Mouse (Mus musculus) neural tube, embryonic 14.5 days (tissue): Measurements from ENCODE around the gene Bcdin3d. TPM values are rescaled to one million over a fixed set of nuclear protein-coding genes. Genes with fewer than 3 reads are reported as not detected.

Experiments used
- ATAC-seq: fragments of 200-750 bp; cut with Nextera tagmentation; 2 replicates; pipeline ENCODE4 v1.8.0; 2017; ENCODE audit warnings: low read depth, mild to moderate bottlenecking, moderate TSS enrichment, moderate library complexity
- H3K27ac ChIP-seq: fragments of 300-500 bp; sonication (generic); 2 replicates; pipeline ENCODE4 v1.5.1; 2014; ENCODE audit warnings: low read depth, mild to moderate bottlenecking, control low read depth, low read length, moderate library complexity, mixed read lengths
- H3K27me3 ChIP-seq: fragments of 300-500 bp; sonication (generic); 2 replicates; pipeline ENCODE4 v1.6.1; 2014; ENCODE audit warnings: low read length; ENCODE audit not compliant: control insufficient read depth, insufficient read depth
- H3K36me3 ChIP-seq: fragments of 300-500 bp; sonication (generic); 2 replicates; pipeline ENCODE4 v1.6.1; 2014; ENCODE audit warnings: low read length, mixed read lengths; ENCODE audit not compliant: control insufficient read depth, insufficient read depth
- H3K4me1 ChIP-seq: fragments of 300-500 bp; sonication (generic); 2 replicates; pipeline ENCODE4 v1.6.1; 2014; ENCODE audit warnings: low read length; ENCODE audit not compliant: control insufficient read depth, insufficient read depth
- H3K4me2 ChIP-seq: fragments of 300-500 bp; sonication (generic); 2 replicates; pipeline ENCODE4 v1.6.1; 2014; ENCODE audit warnings: mild to moderate bottlenecking, low read depth, low read length, control low read depth
- H3K4me3 ChIP-seq: fragments of 300-500 bp; sonication (generic); 2 replicates; pipeline ENCODE4 v1.5.1; 2014; ENCODE audit warnings: low read depth, low read length, control low read depth, mixed read lengths
- H3K9ac ChIP-seq: fragments of 300-500 bp; sonication (generic); replicated peaks from 2 replicates; pipeline ENCODE4 v1.6.1; 2014; ENCODE audit warnings: low read depth, mild to moderate bottlenecking, control low read depth, low read length, mixed read lengths
- H3K9me3 ChIP-seq: fragments of 300-500 bp; sonication (generic); 2 replicates; pipeline ENCODE4 v1.6.1; 2016; ENCODE audit warnings: low read length; ENCODE audit not compliant: control insufficient read depth
- WGBS: fragments of 180-500 bp; shearing (Covaris S2); extraction: QIAGEN DNeasy Blood & Tissue Kit; methylation state at CpG from one replicate; pipeline ENCODE4 v1.1.7; 2014; 5-methylcytosine and 5-hydroxymethylcytosine counted together
- polyA plus RNA-seq: library from polyadenylated mRNA; unstranded; fragments of >200 nt; fragmentation: Nextera tagmentation; extraction: Ambion mirVana; gene quantifications from 2 replicates; pipeline ENCODE4 v1.2.1, GENCODE M21; 2014

Gene Bcdin3d
- polyA plus RNA-seq, 1 experiment from 2014 or later, result 19.7 TPM

GRCm38 (mm10) chr15:99497061-99497460, 22.5 kb upstream of the Bcdin3d start:
- Histone ChIP-seq H3K9ac (no peak overlapping the region), H3K27me3 (no peaks in the 10 kb centered on the region), H3K36me3 (no peaks in the 10 kb centered on the region), H3K27ac (no peak overlapping the region), H3K9me3 (no peaks in the 10 kb centered on the region), H3K4me2 (no peak overlapping the region), H3K4me1 (peaks cover 8% of the 10 kb centered on the region; the same call in 1 of the 2 replicates), H3K4me3 (no peak overlapping the region)
- ATAC-seq, result peak; percentile 58; the same call in 1 of the 2 replicates
- WGBS, result 9% methylated on average over 4 of the region's 4 CpGs

GRCm38 (mm10) chr15:99484745-99485144, 10.2 kb upstream of the Bcdin3d start:
- no peak overlapping the region for H3K27ac ChIP-seq
- 75% methylated on average over 6 of the region's 6 CpGs for WGBS
- no peak for ATAC-seq

GRCm38 (mm10) chr15:99475814-99476213, 1.3 kb upstream of the Bcdin3d start:
- H3K9ac ChIP-seq, result no peak overlapping the region
- no peak overlapping the region for H3K4me2 ChIP-seq
- H3K27me3 ChIP-seq, result no peaks in the 10 kb centered on the region
- no peak overlapping the region for H3K4me3 ChIP-seq
- WGBS, result 86% methylated on average over 1 of the region's 1 CpGs
- peaks cover 4% of the 10 kb centered on the region; the same call in 1 of the 2 replicates for H3K4me1 ChIP-seq
- H3K9me3 ChIP-seq, result no peaks in the 10 kb centered on the region
- ATAC-seq, result no peak
- no peak overlapping the region for H3K27ac ChIP-seq
- no peaks in the 10 kb centered on the region for H3K36me3 ChIP-seq

More at GRCm38 (mm10) chr15:99484745-99485144, 10.2 kb upstream of the Bcdin3d start:
- no peak overlapping the region for H3K4me2 ChIP-seq
- no peak overlapping the region for H3K9ac ChIP-seq
- no peaks in the 10 kb centered on the region for H3K27me3 ChIP-seq
- no peak overlapping the region for H3K4me3 ChIP-seq
- H3K4me1 ChIP-seq, result no peaks in the 10 kb centered on the region
- no peaks in the 10 kb centered on the region for H3K9me3 ChIP-seq
- no peaks in the 10 kb centered on the region for H3K36me3 ChIP-seq

DNA sequence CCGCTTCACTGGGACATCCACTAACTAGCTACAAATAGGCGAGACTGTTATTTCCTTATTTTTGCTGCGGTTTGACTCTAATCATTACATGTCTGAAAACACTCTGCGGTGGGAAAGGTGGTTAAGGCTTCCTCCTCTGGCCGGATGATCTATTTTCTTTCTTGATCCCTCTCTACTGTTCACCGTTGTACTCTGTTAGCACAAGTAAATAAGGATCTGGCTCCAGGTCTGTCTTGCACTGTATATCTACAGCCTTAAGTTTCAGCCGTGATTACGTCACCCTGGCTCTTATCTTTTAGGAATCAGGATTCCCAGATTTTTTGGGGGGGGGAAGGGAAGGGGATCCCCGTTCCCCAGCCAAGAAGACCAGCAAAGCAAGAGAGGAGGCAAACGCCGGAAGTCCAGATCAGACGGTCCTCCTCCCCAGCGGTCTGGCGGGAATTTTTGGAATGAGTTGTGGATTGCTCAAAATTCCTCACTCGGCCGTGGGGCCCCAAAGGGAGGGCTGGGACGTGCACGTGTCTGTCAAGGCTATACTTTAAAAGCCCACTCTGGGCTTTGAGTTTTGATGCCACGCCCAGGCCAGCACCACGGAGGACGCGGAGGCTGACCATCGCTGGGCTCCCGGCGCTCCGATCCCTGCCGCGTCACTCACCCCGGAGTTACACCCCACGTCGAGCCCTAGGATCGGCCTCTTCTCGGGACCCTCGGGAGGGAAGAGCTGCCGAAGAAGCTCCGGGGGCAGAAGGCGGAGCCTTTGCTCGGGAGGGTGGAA, 542 bp downstream of the Bcdin3d start:
- 6% methylated on average over 38 of the region's 38 CpGs for WGBS
- H3K9ac ChIP-seq, result peak overlapping the region; percentile 92
- H3K4me2 ChIP-seq, result peak overlapping the region; percentile 77
- peak overlapping the region; percentile 77 for H3K4me3 ChIP-seq
- peaks cover 4% of the 10 kb centered on the region; the same call in 1 of the 2 replicates for H3K4me1 ChIP-seq
- H3K27ac ChIP-seq, result peak overlapping the region; percentile 87
- no peaks in the 10 kb centered on the region for H3K27me3 ChIP-seq
- peak; percentile 76 for ATAC-seq
- no peaks in the 10 kb centered on the region for H3K36me3 ChIP-seq
- H3K9me3 ChIP-seq, result no peaks in the 10 kb centered on the region

- Histone ChIP-seq H3K4me3 (0 out of 2 replicates have a peak overlapping the region, but pooled peaks have one; percentile 77), H3K27ac (no peak overlapping the region), H3K27me3 (no peaks in the 10 kb centered on the region), H3K4me1 (peaks cover 4% of the 10 kb centered on the region; the same call in 1 of the 2 replicates), H3K36me3 (no peaks in the 10 kb centered on the region), H3K9ac (no peak overlapping the region), H3K4me2 (no peak overlapping the region), H3K9me3 (no peaks in the 10 kb centered on the region)
- WGBS, result 90% methylated on average over 7 of the region's 7 CpGs
- ATAC-seq, result no peak
Measured at GRCm38 (mm10) chr15:99472972-99473371, 1.6 kb downstream of the Bcdin3d start.

GRCm38 (mm10) chr15:99471677-99472063, 2.9 kb downstream of the Bcdin3d start:
- Histone ChIP-seq H3K4me1 (peaks cover 4% of the 10 kb centered on the region; the same call in 1 of the 2 replicates), H3K4me3 (no peak overlapping the region), H3K9ac (no peak overlapping the region), H3K27me3 (no peaks in the 10 kb centered on the region), H3K36me3 (no peaks in the 10 kb centered on the region), H3K27ac (no peak overlapping the region), H3K4me2 (no peak overlapping the region), H3K9me3 (no peaks in the 10 kb centered on the region)
- 78% methylated on average over 14 of the region's 14 CpGs for WGBS
- no peak for ATAC-seq

DNA sequence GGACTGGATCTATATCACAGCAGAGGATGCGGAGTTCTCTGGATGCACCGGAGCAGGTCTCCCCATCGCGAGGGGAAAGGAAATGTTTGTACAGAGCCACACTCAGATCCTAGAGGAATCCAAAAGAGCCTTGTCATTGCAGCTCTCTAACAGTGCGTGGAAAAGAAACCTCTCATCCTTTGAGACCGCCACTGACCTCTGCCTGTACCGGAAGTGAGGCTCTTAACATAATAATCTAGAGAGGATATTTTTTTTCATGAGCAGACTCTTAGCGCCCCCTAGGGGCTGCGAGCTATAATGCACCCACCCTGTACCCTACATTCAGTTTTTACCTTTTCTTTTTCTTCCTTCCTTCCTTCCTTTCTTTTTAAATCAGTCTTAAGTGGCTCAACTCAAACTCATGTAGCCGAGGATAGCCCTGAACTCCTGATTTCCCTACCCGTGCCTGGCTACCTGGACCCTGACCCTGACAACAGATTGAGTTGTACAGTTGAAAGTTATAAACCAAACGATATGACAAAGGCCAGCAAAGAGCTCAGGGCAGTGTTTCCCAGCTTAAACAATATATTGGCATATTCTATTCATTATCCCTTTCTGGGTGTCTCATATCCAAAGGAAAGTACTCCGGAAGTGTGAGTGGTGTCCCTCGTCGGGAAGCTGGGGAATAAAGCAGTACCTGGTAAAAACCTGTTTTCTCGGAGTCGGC, 3.4 kb downstream of the Bcdin3d start:
- ATAC-seq, result no peak
- H3K9me3 ChIP-seq, result no peaks in the 10 kb centered on the region
- no peak overlapping the region for H3K4me3 ChIP-seq
- no peaks in the 10 kb centered on the region for H3K36me3 ChIP-seq
- whole genome bisulfite sequencing, result 67% methylated on average over 17 of the region's 17 CpGs
- no peaks in the 10 kb centered on the region for H3K27me3 ChIP-seq
- H3K4me1 ChIP-seq, result peaks cover 4% of the 10 kb centered on the region; the same call in 1 of the 2 replicates
- H3K27ac ChIP-seq, result 0 out of 2 replicates have a peak overlapping the region, but pooled peaks have one; percentile 60
- H3K4me2 ChIP-seq, result 0 out of 2 replicates have a peak overlapping the region, but pooled peaks have one; percentile 27
- H3K9ac ChIP-seq, result no peak overlapping the region

DNA sequence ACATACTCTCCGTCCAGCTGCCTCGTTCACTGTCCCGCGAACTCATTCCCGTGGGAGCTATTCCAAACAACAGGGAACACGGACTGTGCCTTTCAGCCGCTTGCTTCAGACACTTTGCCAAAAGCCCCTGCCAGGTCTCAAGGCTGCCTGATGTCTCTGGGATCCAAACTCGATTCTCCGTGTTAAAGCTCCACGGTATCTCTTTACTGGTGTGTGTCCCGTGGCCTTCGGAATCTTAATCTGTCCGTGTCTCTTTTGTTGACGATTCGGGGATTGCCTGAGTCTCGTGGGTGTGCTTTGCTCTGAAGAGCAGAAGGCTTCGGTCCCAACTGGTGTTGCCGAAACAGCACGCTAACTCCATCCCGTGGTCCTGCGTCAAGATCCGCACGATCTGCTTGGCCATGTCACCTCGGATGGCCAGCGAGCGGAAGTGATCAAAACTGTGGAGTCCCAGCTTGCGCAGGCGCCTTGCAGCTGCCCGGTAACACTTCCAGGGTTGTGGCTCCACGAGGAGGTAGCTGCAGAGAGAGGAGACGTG, 4.2 kb downstream of the Bcdin3d start:
- WGBS, result 83% methylated on average over 31 of the region's 31 CpGs

More for the DNA sequence above, 4.2 kb downstream of the Bcdin3d start:
- no peak for ATAC-seq
- no peaks in the 10 kb centered on the region for H3K36me3 ChIP-seq
- H3K4me1 ChIP-seq, result peaks cover 4% of the 10 kb centered on the region; the same call in 1 of the 2 replicates
- no peak overlapping the region for H3K27ac ChIP-seq
- no peaks in the 10 kb centered on the region for H3K27me3 ChIP-seq
- H3K9ac ChIP-seq, result no peak overlapping the region
- no peaks in the 10 kb centered on the region for H3K9me3 ChIP-seq
- no peak overlapping the region for H3K4me3 ChIP-seq
- no peak overlapping the region for H3K4me2 ChIP-seq
